Mouse (Mus musculus) urinary bladder, adult 2 months (tissue): ENCODE results near the gene Rtbdn. TPM values are rescaled to one million over a fixed set of nuclear protein-coding genes. Genes with fewer than 3 reads are reported as not detected.
"Not testable (repeated sequence)": the region's sequence is repeated elsewhere in the genome, so short reads cannot be mapped to it uniquely, and the experiment has no call there.

Experiments used
- DNase-seq: peaks from one replicate; pipeline ENCODE4 v3.0.0; 2022; ENCODE audit warnings: low spot score
- polyA plus RNA-seq: library from polyadenylated mRNA; depleted of rRNA; stranded (reverse); fragments of >200 nt; gene quantifications from 2 replicates; pipeline ENCODE4 v1.2.3, GENCODE M21; 2012; rRNA removed

Rtbdn gene
- polyA plus RNA-seq: not detected in 2 replicates

DNA sequence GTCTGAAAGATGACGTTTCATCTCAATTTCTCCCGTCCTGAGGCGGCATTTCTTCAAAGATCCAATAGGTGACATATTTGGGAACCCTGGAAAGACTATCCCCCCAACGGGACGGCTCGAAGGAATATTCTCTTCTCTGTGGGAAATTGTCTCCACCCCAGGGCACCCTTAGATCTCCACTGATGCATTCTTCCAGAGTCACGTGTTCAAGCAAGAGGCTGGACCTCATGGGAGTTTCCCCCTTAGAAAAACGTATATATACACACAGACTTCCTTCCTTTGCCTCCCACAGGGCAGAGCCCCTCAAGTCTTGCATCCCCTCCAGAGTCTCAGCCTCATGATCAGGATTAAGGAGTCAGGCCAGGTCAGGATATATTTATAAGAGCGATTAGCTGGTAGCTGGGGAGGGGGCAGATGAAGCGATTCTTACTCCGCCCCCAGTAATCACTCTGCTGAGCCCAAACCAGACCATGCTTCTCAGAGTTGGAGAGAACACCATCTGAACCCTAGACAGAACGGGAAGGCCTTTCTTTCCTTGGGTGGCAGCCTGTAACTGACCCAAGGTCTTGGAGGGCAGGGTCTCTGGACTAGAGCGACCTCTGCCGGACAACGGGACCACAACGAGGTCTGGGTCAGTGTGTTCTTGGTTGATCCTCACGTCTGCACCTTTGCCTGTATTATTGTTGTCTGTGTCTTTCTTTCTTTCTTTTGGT lies at the start of gene Rtbdn:
Gene Rtbdn (plus strand): TSS at position 464 of the 713 bp plus-strand sequence.
- no peak for DNase-seq

GRCm38 (mm10) chr8:84901071-84901470 lies 45.7 kb upstream of the Rtbdn start:
- DNase-seq: no peak

DNA sequence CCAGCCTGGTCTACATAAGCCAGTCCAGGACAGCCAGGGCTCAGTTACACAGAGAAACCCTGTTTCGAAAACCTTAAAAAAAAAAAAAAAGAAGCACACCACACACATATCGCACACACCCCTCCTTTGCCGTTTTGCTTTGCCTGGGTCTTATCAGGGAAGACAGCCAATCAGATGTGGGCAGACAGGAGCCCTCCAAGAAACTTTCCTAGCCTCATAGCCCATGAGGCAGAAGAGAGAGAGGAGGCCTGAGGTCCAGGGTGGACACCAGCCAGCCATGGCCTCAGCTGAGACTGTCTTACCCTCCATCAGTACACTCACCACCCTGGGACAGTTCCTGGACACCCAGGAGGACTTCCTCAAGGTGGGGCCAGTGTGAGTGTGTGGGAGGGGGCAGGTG lies 45.0 kb upstream of the Rtbdn start, which contains the start of gene Klf1:
Gene Klf1 (plus strand): TSS at position 177 of the 400 bp plus-strand sequence.
- DNase-seq: no peak

DNA sequence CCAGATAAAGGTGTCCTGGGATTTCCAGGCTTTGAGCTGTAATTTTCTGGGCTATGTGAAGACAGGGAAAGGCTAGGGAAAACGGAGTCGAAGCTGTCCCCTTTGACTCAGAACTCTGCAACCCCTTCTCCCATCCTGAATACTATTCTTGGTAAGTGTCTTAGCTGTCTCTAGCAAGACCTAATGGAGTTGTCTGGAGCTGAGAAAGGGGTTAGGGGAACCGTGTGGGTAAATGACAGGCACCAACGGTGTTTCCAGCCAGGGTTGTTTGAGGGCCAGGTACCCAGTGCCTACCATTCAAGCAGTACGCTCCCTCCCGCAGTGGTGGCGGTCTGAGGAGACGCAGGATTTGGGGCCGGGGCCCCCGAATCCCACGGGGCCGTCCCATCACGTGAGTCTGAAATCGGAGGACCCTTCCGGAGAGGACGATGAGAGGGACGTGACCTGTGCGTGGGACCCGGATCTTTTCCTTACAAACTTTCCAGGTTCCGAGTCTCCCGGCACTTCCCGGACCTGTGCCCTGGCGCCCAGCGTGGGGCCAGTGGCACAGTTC lies 44.3 kb upstream of the Rtbdn start:
- DNase-seq: no peak

DNA sequence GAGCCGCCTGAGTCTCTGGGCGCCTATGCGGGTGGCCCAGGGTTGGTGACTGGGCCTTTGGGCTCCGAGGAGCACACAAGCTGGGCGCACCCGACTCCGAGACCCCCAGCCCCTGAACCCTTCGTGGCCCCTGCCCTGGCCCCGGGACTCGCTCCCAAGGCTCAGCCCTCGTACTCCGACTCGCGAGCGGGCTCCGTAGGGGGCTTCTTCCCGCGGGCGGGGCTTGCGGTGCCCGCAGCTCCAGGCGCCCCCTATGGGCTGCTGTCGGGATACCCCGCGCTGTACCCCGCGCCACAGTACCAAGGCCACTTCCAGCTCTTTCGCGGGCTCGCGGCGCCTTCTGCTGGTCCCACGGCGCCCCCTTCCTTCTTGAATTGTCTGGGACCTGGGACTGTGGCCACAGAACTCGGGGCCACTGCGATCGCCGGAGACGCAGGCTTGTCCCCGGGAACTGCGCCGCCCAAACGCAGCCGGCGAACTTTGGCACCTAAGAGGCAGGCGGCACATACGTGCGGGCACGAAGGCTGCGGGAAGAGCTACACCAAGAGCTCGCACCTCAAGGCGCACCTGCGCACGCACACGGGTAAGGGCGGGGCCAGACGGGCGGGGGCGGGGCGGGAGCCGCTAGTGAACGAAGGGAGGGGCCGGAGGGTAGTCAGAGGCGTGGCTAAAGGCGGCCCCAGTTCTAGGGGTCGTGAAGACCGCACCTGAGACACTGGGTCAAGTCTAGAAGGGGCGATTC lies 43.7 kb upstream of the Rtbdn start:
- DNase-seq: peak; percentile 92

GRCm38 (mm10) chr8:84904351-84904750 lies 42.4 kb upstream of the Rtbdn start:
- DNase-seq: no peak

GRCm38 (mm10) chr8:84907037-84907436 lies 39.8 kb upstream of the Rtbdn start:
- DNase-seq: no peak

DNA sequence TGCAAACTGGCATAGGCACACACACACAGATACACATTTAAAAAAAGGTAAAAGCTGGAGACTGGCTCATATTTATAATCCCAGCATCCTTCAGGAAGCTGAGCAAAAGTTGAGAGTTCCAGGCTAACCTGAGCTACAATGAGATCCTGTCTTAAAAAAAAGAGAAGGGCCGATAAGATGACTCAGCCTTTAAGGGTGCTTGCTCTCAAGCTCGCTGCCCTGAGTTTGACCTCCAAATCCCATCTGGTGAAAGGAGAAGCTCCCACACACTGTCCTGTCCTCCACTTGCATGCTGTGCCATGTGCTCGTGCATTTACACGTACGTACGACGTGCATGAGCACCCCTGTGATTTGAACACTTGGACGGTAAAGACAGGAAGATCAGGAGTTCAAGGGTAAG lies 39.3 kb upstream of the Rtbdn start:
- DNase-seq: no peak

GRCm38 (mm10) chr8:84907979-84908378 lies 38.8 kb upstream of the Rtbdn start:
- DNase-seq: not testable (repeated sequence)

DNA sequence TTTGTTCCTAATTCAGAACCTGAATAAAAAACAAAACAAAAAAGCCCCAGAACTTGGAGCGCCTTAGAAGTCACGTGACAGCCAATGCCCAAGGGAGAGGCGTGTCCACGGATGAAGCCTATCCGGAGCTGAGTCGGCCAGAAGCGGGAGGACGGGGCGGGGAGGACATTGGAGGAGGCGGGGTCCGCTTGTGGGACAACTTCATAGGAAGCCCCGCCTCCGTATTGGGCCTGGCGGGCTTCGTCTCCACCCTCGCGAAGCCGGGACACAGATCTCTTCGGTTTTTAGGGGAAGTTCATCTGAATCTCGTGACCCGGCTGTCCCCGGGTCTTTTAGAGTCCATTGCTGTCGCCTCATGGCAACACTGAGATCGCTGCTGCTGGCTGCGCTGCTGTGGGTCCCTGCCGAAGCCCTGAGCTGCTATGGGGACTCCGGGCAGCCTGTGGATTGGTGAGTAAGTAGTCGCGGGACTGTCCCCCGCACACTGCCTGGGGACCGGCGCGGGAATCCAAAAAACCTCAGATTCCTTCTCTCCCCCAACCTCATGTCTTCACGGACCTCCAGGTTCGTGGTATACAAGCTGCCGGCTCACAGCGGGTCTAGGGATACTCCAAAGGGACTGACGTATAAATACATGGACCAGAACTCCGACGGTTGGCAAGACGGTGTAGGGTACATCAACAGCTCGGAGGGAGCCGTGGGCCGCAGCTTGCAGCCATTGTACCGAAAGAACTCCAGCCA lies 38.2 kb upstream of the Rtbdn start, which contains the start of gene Dnase2a:
Gene Dnase2a (plus strand): TSS at position 140 of the 741 bp plus-strand sequence.
- peak; percentile 69 for DNase-seq

GRCm38 (mm10) chr8:84909162-84909767 lies 37.5 kb upstream of the Rtbdn start:
- no peak for DNase-seq

DNA sequence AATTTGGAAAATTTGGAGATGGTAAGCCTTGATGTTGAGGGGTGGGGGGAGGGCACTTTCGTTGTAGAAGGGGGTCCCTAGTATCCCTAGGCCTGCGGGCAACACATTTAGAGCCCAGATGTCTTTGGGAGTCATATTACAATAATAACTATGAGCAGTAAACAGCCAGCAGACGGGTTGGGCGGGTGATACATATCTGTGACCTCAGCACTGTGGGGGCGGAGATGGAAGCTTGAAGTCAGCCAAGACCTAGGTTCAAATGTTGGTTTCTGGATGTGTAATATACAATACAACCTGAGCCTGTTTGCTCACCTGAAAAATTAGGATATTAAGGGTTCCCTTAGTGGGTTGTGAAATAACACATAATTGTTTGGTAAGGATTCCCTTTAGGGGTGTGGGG lies 36.8 kb upstream of the Rtbdn start:
- DNase-seq: no peak

DNA sequence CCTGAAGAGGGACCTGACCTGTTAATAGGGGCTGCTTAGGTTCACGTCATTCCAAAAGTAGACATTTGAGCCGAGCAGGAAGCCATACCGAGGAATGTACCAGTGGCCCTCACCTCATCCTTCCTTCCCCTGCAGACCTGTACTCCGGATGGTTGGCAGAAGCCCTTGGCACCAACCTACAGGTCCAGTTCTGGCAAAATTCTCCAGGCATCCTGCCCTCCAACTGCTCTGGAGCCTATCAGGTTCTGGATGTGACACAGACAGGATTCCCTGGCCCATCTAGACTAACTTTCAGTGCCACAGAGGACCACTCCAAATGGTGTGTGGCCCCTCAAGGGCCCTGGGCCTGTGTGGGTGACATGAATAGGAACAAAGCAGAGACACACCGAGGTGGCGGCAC lies 36.2 kb upstream of the Rtbdn start:
- DNase-seq: no peak

GRCm38 (mm10) chr8:84911854-84912253 lies 34.9 kb upstream of the Rtbdn start:
- no peak for DNase-seq

GRCm38 (mm10) chr8:84912391-84912790 lies 34.4 kb upstream of the Rtbdn start:
- no peak for DNase-seq

GRCm38 (mm10) chr8:84912895-84913501 lies 33.8 kb upstream of the Rtbdn start:
- DNase-seq: peak; percentile 63

GRCm38 (mm10) chr8:84913502-84913900 lies 33.3 kb upstream of the Rtbdn start:
- DNase-seq: no peak

DNA sequence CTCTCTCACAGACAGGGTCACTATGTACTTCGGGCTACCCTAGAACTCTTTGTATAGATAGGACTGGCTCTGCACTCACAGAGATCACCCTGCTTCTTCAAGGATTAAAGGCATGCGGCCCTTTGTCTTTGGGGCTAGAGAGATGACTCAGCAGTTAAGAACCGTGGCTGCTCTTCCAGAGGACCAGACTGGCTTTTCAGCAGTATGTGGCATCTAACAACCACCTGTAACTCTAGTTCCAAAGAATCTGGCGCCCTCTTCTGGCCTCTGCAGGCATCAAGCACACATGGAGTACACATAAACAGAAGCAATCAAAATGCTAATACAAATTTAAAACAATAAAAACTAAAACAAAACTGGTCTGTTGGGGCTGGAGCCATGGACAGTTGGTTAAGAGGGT lies 32.8 kb upstream of the Rtbdn start:
- DNase-seq: no peak

GRCm38 (mm10) chr8:84915269-84915668 lies 31.5 kb upstream of the Rtbdn start:
- no peak for DNase-seq

DNA sequence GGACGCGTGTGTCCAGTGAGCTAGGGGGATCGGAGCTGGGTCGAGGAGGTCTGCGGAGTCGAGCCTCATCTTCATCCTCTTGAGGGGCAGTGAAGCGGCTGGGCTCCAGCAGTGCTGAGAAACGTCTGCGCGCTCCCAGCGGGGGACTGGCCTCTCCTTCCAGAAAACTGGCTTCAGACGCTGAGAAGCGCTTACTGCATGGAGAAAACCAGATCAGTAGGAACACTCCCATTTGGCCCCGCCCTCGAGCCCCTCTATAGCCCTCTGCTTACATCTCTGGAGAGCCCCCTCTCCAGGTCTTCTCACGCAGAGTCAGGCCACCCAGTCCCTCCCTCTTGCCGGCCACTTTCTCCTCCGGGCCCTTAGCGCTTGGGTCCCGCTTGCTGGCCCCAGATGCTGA lies 29.0 kb upstream of the Rtbdn start:
- DNase-seq: no peak

DNA sequence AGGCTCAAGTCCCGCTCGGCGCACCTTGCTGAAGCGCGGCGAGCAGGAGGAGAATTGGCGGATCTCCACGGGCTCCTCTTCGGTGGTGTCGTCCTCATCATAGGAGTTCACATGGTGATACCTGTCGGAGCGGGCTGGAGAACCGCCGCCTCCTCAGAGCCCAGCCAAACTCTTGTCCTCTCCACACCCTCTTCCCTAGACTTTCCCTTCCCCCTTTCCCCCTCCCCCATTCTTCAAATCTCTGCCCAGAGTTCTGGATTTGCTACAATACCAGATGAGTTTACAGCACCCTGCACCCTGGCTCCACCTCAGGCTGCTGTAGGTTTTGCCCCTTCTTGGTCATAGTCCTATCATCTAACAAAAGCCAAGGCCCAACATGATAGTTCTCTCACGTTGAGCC lies 28.1 kb upstream of the Rtbdn start:
- DNase-seq: no peak
